Mouse (Mus musculus): ENCODE data around the gene Mfng.

DNA sequence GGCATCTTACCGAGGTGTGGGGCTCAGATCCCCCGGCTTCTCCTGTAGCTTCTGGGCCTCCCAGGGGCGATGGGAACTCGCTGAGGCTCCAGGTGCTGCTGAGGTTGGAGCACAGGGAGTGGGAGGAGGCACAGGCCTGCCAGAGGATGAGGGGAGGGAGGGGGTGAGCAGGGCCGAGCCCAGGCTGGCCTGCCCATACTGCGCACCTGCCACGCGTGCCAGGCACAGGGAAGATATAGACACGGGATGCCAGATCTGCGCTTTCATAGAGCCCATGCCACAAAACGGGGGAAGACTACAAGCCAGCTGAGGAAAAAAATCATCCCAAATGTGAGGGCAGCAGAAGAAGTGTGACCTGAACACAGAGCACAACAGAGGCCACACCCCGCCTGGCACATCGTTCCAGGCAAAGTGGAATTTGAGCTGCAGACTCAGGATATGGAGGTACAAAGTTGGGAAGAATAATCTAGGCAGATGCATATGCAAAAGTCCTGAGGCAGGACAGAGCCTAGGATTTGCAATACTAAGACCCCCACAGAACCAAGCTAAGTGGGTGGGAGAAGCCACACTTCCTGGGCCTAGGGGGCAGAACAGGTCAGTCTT lies 16.5 kb upstream of the Mfng start:
- no peak for TF ChIP-seq EP300 (IDR thresholded peaks at IDR 0.05; ENCODE audit: low read depth)
- no peak for TF ChIP-seq CTCF (IDR thresholded peaks at IDR 0.05; ENCODE audit: low read depth)

Data from liver, embryonic 14.5 days (tissue).